In the genomic region with DNA sequence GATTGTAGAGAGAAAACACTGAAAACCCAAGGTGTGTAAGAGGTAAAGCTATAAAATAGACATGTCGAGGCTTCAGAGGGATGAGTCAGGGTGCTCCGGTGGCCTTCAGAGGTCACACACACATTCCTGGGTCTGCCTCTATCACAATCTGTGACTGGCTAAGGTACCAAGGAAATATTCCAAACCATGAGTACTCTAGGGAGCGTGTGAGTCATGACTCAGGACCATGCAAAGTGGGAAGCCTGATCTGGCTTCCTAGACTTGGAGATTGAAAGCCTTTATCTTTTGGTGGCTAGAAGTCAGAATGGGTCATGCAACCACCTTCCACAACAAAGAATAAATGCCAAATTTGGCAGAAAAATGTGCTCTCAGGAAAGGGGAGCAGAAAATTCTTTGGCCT, we compare ENCODE assay signal across 8 mouse cellular contexts.
"Had no signal": no experiment of that assay in that cellular context is flagged by ENCODE, and none has a peak within 500 bp of the region (broad histone marks: within the 10 kb centered on the region; RNA-seq: fewer than 3 reads in every experiment).

No protein-coding gene starts in this region.

- DNase-seq: kidney, postnatal 10 days; kidney, postnatal 36 days; liver; lung, adult 18-20 months; lung, postnatal 10 days; lung, postnatal 36 days; thymus, adult 2 months; thymus, postnatal 25 days had no signal
